Mouse (Mus musculus): ENCODE measurements around the gene Igf2bp2.

GRCm38 (mm10) chr16:22146071-22146470 lies 17.0 kb downstream of the Igf2bp2 start:
- TF ChIP-seq MAFK (IDR thresholded peaks at IDR 0.05; ENCODE audit: insufficient read depth, low read depth, low read length) (no peak), ZNF384 (IDR thresholded peaks at IDR 0.05; ENCODE audit: low read depth, low read length) (no peak), HCFC1 (IDR thresholded peaks at IDR 0.05; ENCODE audit: borderline replicate concordance, insufficient read depth, low read length) (no peak)
